Mouse (Mus musculus) right cerebral cortex, adult 18-20 months (tissue): ENCODE results near the gene Lgals4.
A peak's percentile ranks its signal among the peaks of the same experiment; 100 is the strongest.

Experiments
- DNase-seq: peaks from one replicate; pipeline ENCODE4 v3.0.0; 2022; ENCODE audit warnings: mixed read lengths

Gene Lgals4

GRCm38 (mm10) chr7:28823932-28824331 lies 9.7 kb upstream of the Lgals4 start:
- no peak for DNase-seq

GRCm38 (mm10) chr7:28824941-28825685 lies 8.5 kb upstream of the Lgals4 start, which contains the start of gene Ech1:
Gene Ech1 (plus strand): TSS chr7:28825217.
- peak; percentile 90 for DNase-seq

- DNase-seq = no peak
Measured at GRCm38 (mm10) chr7:28825686-28826401, 7.8 kb upstream of the Lgals4 start.

GRCm38 (mm10) chr7:28826402-28826772 lies 7.3 kb upstream of the Lgals4 start:
- no peak for DNase-seq

- peak; percentile 76 for DNase-seq
Measured at GRCm38 (mm10) chr7:28827338-28827737, 6.3 kb upstream of the Lgals4 start.

- no peak for DNase-seq
Measured at GRCm38 (mm10) chr7:28829821-28830220, 3.8 kb upstream of the Lgals4 start.

GRCm38 (mm10) chr7:28830981-28831380 lies 2.7 kb upstream of the Lgals4 start:
- no peak for DNase-seq

- DNase-seq = no peak
Measured at GRCm38 (mm10) chr7:28831411-28832125, 2.1 kb upstream of the Lgals4 start.

- DNase-seq = no peak
Measured at GRCm38 (mm10) chr7:28832137-28832536, 1.5 kb upstream of the Lgals4 start.

GRCm38 (mm10) chr7:28836936-28837335 lies 3.3 kb downstream of the Lgals4 start:
- DNase-seq = no peak

- DNase-seq = no peak
Measured at GRCm38 (mm10) chr7:28838331-28838730, 4.7 kb downstream of the Lgals4 start.

- no peak for DNase-seq
Measured at GRCm38 (mm10) chr7:28847273-28847672, 13.6 kb downstream of the Lgals4 start.

GRCm38 (mm10) chr7:28849700-28850236 lies 16.1 kb downstream of the Lgals4 start:
- DNase-seq = no peak

GRCm38 (mm10) chr7:28850642-28851041 lies 17.0 kb downstream of the Lgals4 start:
- DNase-seq = no peak

GRCm38 (mm10) chr7:28859953-28860352 lies 26.3 kb downstream of the Lgals4 start:
- no peak for DNase-seq

GRCm38 (mm10) chr7:28860898-28861297 lies 27.2 kb downstream of the Lgals4 start:
- DNase-seq = no peak

- DNase-seq = peak; percentile 62
Measured at GRCm38 (mm10) chr7:28862817-28863499, 29.3 kb downstream of the Lgals4 start.

- DNase-seq = no peak
Measured at GRCm38 (mm10) chr7:28863540-28863939, 29.9 kb downstream of the Lgals4 start, which contains the start of gene Lgals7. Gene Lgals7 (plus strand): TSS chr7:28863853.

GRCm38 (mm10) chr7:28864288-28864750 lies 30.7 kb downstream of the Lgals4 start:
- no peak for DNase-seq

- DNase-seq = peak; percentile 93
Measured at GRCm38 (mm10) chr7:28865481-28866300, 32.0 kb downstream of the Lgals4 start.

GRCm38 (mm10) chr7:28866769-28867507 lies 33.3 kb downstream of the Lgals4 start:
- no peak for DNase-seq
